Mouse (Mus musculus): Measurements from ENCODE around the gene Selp.

DNA sequence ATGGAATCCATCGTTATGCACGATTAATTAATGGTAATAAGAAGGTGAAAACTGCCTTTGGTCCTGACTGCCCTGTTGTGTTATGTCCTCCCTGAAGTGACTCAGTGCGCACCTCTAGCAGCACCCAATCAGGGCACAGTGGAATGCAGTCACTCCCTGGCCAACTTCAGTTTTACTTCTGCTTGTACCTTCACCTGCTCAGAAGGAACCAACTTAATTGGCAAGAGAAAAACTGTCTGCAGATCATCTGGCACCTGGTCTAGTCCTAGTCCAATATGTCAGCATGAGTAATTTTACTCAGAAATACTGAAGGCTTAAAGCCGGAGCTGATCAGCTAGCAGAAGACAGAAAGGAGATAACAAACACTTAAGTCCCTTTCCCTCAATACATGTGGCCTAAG, 44.6 kb upstream of the Selp start:
- TF ChIP-seq CTCF (IDR thresholded peaks at IDR 0.05) (no peak), EP300 (IDR thresholded peaks at IDR 0.05; ENCODE audit: insufficient read depth, low read depth, low read length) (no peak)

Measured in heart, adult 2 months (tissue).